Mouse (Mus musculus): Measurements from ENCODE around the gene Rdh13. TPM values are rescaled to one million over a fixed set of nuclear protein-coding genes. Genes with fewer than 3 reads are reported as not detected.
"Not testable (repeated sequence)": the region's sequence is repeated elsewhere in the genome, so short reads cannot be mapped to it uniquely, and the experiment has no call there.

The Rdh13 gene
- polyA plus RNA-seq, 1 experiment: 17.7 TPM

DNA sequence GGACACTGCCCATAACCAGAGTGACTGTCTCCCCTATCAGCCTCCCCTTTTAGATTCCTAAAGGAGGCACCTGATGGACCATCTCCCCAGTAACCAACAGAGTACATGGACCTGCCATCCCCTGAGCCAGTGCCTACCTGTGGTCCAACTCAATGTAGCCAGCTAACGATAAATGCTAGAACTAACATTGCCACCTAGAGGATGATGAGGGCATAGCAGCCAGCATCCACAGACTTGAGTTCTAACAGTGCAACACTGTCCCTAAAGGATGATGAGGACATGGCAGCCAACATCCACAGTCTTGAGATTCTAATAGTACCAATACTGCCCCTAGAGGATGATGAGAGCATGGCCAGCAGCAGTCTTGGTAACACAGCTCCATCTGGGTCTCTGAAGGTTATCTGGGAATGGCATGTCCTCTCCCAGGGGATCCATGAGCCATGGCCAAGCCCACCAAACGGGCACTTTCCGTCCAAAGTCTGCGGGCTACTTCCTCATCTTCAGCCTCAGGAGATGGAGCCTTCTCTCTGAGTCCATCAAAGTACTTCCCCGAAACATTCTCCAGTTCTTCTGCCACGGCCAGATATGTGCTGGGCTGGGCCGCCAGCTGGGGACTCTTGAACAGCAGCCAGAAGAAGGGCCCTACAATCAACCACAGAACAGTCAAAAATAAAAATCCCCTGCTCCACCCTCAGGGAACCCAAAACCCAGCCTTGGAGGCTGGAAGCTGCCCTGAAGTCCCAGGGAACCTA, 18.1 kb downstream of the Rdh13 start:
- no peak for TF ChIP-seq POLR2A (IDR thresholded peaks at IDR 0.05; ENCODE audit: insufficient read depth, low read length)
- peak; percentile 60 for TF ChIP-seq CTCF (IDR thresholded peaks at IDR 0.05; ENCODE audit: low read depth, low read length)
- TF ChIP-seq EP300 (IDR thresholded peaks at IDR 0.05; ENCODE audit: insufficient read depth, low read depth, low read length): no peak
- no peaks in the 10 kb centered on the region for H3K27me3 ChIP-seq (ENCODE audit: control insufficient read depth, insufficient read depth, low read length, poor library complexity, severe bottlenecking)
- H3K9ac ChIP-seq (ENCODE audit: low read depth, poor library complexity, severe bottlenecking): no peak overlapping the region
- no peaks in the 10 kb centered on the region for H3K4me1 ChIP-seq (ENCODE audit: control insufficient read depth, insufficient read depth, low read length)
- H3K4me3 ChIP-seq (ENCODE audit: low read depth, low read length): no peak overlapping the region
- no peak overlapping the region for H3K27ac ChIP-seq (ENCODE audit: insufficient read depth, low read length)
- 0 out of 2 replicates have a peak, but pooled peaks cover 5% of the 10 kb centered on the region for H3K9me3 ChIP-seq (replicated peaks; ENCODE audit: control insufficient read depth, insufficient read depth, low read length, poor library complexity, severe bottlenecking)
- H3K36me3 ChIP-seq (ENCODE audit: control insufficient read depth, insufficient read depth, low read length, poor library complexity, severe bottlenecking): peaks cover 31% of the 10 kb centered on the region

GRCm38 (mm10) chr7:4420230-4420629, 25.2 kb downstream of the Rdh13 start:
- Histone ChIP-seq H3K9ac (ENCODE audit: low read depth, poor library complexity, severe bottlenecking) (no peak overlapping the region), H3K4me1 (ENCODE audit: control insufficient read depth, insufficient read depth, low read length) (no peaks in the 10 kb centered on the region), H3K27ac (ENCODE audit: insufficient read depth, low read length) (no peak overlapping the region), H3K27me3 (ENCODE audit: control insufficient read depth, insufficient read depth, low read length, poor library complexity, severe bottlenecking) (no peaks in the 10 kb centered on the region), H3K36me3 (ENCODE audit: control insufficient read depth, insufficient read depth, low read length, poor library complexity, severe bottlenecking) (0 out of 2 replicates have a peak, but pooled peaks cover 3% of the 10 kb centered on the region), H3K9me3 (replicated peaks; ENCODE audit: control insufficient read depth, insufficient read depth, low read length, poor library complexity, severe bottlenecking) (no peaks in the 10 kb centered on the region), H3K4me3 (ENCODE audit: low read depth, low read length) (no peak overlapping the region)
- no peak for TF ChIP-seq POLR2A (IDR thresholded peaks at IDR 0.05; ENCODE audit: insufficient read depth, low read length)
- no peak for TF ChIP-seq EP300 (IDR thresholded peaks at IDR 0.05; ENCODE audit: insufficient read depth, low read depth, low read length)
- no peak for TF ChIP-seq CTCF (IDR thresholded peaks at IDR 0.05; ENCODE audit: low read depth, low read length)

- H3K4me3 ChIP-seq (ENCODE audit: low read depth, low read length): no peak overlapping the region
Observed at GRCm38 (mm10) chr7:4419681-4420080, 25.8 kb downstream of the Rdh13 start.

GRCm38 (mm10) chr7:4412406-4412805, 33.0 kb downstream of the Rdh13 start:
- peaks cover 14% of the 10 kb centered on the region; the same call in 1 of the 2 replicates for H3K9me3 ChIP-seq (replicated peaks; ENCODE audit: control insufficient read depth, insufficient read depth, low read length, poor library complexity, severe bottlenecking)
- H3K27me3 ChIP-seq (ENCODE audit: control insufficient read depth, insufficient read depth, low read length, poor library complexity, severe bottlenecking); H3K4me1 ChIP-seq (ENCODE audit: control insufficient read depth, insufficient read depth, low read length); H3K9ac ChIP-seq (ENCODE audit: low read depth, poor library complexity, severe bottlenecking); H3K27ac ChIP-seq (ENCODE audit: insufficient read depth, low read length); H3K4me3 ChIP-seq (ENCODE audit: low read depth, low read length); H3K36me3 ChIP-seq (ENCODE audit: control insufficient read depth, insufficient read depth, low read length, poor library complexity, severe bottlenecking): not testable (repeated sequence)

More at GRCm38 (mm10) chr7:4419681-4420080, 25.8 kb downstream of the Rdh13 start:
- Histone ChIP-seq H3K27ac (ENCODE audit: insufficient read depth, low read length) (no peak overlapping the region), H3K4me1 (ENCODE audit: control insufficient read depth, insufficient read depth, low read length) (no peaks in the 10 kb centered on the region), H3K27me3 (ENCODE audit: control insufficient read depth, insufficient read depth, low read length, poor library complexity, severe bottlenecking) (no peaks in the 10 kb centered on the region), H3K9me3 (replicated peaks; ENCODE audit: control insufficient read depth, insufficient read depth, low read length, poor library complexity, severe bottlenecking) (no peaks in the 10 kb centered on the region), H3K36me3 (ENCODE audit: control insufficient read depth, insufficient read depth, low read length, poor library complexity, severe bottlenecking) (no peaks in the 10 kb centered on the region), H3K9ac (ENCODE audit: low read depth, poor library complexity, severe bottlenecking) (no peak overlapping the region)
- no peak for TF ChIP-seq CTCF (IDR thresholded peaks at IDR 0.05; ENCODE audit: low read depth, low read length)
- TF ChIP-seq EP300 (IDR thresholded peaks at IDR 0.05; ENCODE audit: insufficient read depth, low read depth, low read length): no peak
- no peak for TF ChIP-seq POLR2A (IDR thresholded peaks at IDR 0.05; ENCODE audit: insufficient read depth, low read length)

DNA sequence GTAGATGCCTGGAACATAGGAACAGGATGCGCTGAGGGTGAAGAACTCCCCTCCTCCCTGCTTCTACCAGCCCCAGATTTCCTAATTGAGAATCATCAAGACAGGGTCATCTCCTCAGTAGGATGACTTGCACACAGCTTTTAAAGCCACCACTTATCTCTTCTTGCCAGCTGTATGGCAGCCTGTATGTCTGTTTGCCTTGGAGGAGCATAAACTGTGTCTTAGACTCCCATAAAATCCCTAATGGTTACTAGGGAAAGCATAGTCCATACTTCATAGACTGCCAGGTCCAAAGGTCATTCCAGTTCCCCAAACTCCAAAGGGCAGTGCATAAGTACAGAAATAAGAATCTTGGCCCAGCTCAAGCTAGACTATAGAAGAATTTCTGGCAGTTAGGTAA, 47.7 kb downstream of the Rdh13 start, which contains the start of gene Gp6:
Gp6 (minus strand) TSS at position 15 of the 400 bp plus-strand sequence.
- no peak within 1 kb of the TSS for H3K4me3 ChIP-seq (ENCODE audit: low read depth, low read length)
- no peaks in the 10 kb centered on the region for H3K4me1 ChIP-seq (ENCODE audit: control insufficient read depth, insufficient read depth, low read length)
- no peak for TF ChIP-seq EP300 (IDR thresholded peaks at IDR 0.05; ENCODE audit: insufficient read depth, low read depth, low read length)
- no peak for TF ChIP-seq CTCF (IDR thresholded peaks at IDR 0.05; ENCODE audit: low read depth, low read length)
- TF ChIP-seq POLR2A (IDR thresholded peaks at IDR 0.05; ENCODE audit: insufficient read depth, low read length): no peak
- H3K36me3 ChIP-seq (ENCODE audit: control insufficient read depth, insufficient read depth, low read length, poor library complexity, severe bottlenecking): no peaks in the 10 kb centered on the region
- H3K27ac ChIP-seq (ENCODE audit: insufficient read depth, low read length): no peak within 1 kb of the TSS
- H3K27me3 ChIP-seq (ENCODE audit: control insufficient read depth, insufficient read depth, low read length, poor library complexity, severe bottlenecking): no peaks in the 10 kb centered on the region
- H3K9ac ChIP-seq (ENCODE audit: low read depth, poor library complexity, severe bottlenecking): no peak within 1 kb of the TSS
- no peaks in the 10 kb centered on the region; the same call in 1 of the 2 replicates for H3K9me3 ChIP-seq (replicated peaks; ENCODE audit: control insufficient read depth, insufficient read depth, low read length, poor library complexity, severe bottlenecking)

Other genes with a start within 250 kb of the Rdh13 start
- gene Lilra5, start 207.9 kb downstream of the Rdh13 start, polyA plus RNA-seq (2011; ENCODE audit: insufficient read depth, insufficient read length, low read depth, missing spikeins): not detected in 2 replicates
- gene Ncr1, start 107.9 kb downstream of the Rdh13 start, polyA plus RNA-seq (2011; ENCODE audit: insufficient read depth, insufficient read length, low read depth, missing spikeins): not detected in 2 replicates
- not detected in 2 replicates for gene Gp6, start 47.9 kb downstream of the Rdh13 start, polyA plus RNA-seq (2011; ENCODE audit: insufficient read depth, insufficient read length, low read depth, missing spikeins)
- gene Eps8l1, start 15.0 kb upstream of the Rdh13 start, polyA plus RNA-seq (2011; ENCODE audit: insufficient read depth, insufficient read length, low read depth, missing spikeins): 7.0 and 13.2 TPM in 2 replicates
- 63.1 and 68.7 TPM in 2 replicates for gene Ppp1r12c, start 56.0 kb upstream of the Rdh13 start, polyA plus RNA-seq (2011; ENCODE audit: insufficient read depth, insufficient read length, low read depth, missing spikeins)
- 20.2 and 20.7 TPM in 2 replicates for gene Tnnt1, start 70.7 kb upstream of the Rdh13 start, polyA plus RNA-seq (2011; ENCODE audit: insufficient read depth, insufficient read length, low read depth, missing spikeins)
- gene Tnni3, start 78.6 kb upstream of the Rdh13 start, polyA plus RNA-seq (2011; ENCODE audit: insufficient read depth, insufficient read length, low read depth, missing spikeins): 10.0 and 11.5 TPM in 2 replicates
- gene Dnaaf3, start 86.8 kb upstream of the Rdh13 start, polyA plus RNA-seq (2011; ENCODE audit: insufficient read depth, insufficient read length, low read depth, missing spikeins): 9.2 and 10.0 TPM in 2 replicates
- 4.3 and 4.9 TPM in 2 replicates for gene Syt5, start 101.9 kb upstream of the Rdh13 start, polyA plus RNA-seq (2011; ENCODE audit: insufficient read depth, insufficient read length, low read depth, missing spikeins)
- gene Ptprh, start 158.4 kb upstream of the Rdh13 start, polyA plus RNA-seq (2011; ENCODE audit: insufficient read depth, insufficient read length, low read depth, missing spikeins): not detected in 2 replicates
- gene Tmem86b, start 185.8 kb upstream of the Rdh13 start, polyA plus RNA-seq (2011; ENCODE audit: insufficient read depth, insufficient read length, low read depth, missing spikeins): 3.8 and 5.5 TPM in 2 replicates
- gene Ppp6r1, start 213.4 kb upstream of the Rdh13 start, polyA plus RNA-seq (2011; ENCODE audit: insufficient read depth, insufficient read length, low read depth, missing spikeins): 58.6 and 66.3 TPM in 2 replicates
- 51.8 and 63.3 TPM in 2 replicates for gene Hspbp1, start 239.4 kb upstream of the Rdh13 start, polyA plus RNA-seq (2011; ENCODE audit: insufficient read depth, insufficient read length, low read depth, missing spikeins)
- 10.9 TPM in 2 replicates for gene Brsk1, start 245.0 kb upstream of the Rdh13 start, polyA plus RNA-seq (2011; ENCODE audit: insufficient read depth, insufficient read length, low read depth, missing spikeins)

All from ES-Bruce4 (cell line).